Mouse (Mus musculus) granulocyte monocyte progenitor cell, adult 5-6 weeks (primary cell): Measurements from ENCODE around the gene Ssxb2. TPM values are rescaled to one million over a fixed set of nuclear protein-coding genes. Genes with fewer than 3 reads are reported as not detected.
"Not testable (repeated sequence)": the region's sequence is repeated elsewhere in the genome, so short reads cannot be mapped to it uniquely, and the experiment has no call there.

Source experiments
- ATAC-seq: replicated peaks from 2 replicates; pipeline ENCODE4 v1.8.0; 2016; ENCODE audit warnings: mild to moderate bottlenecking, moderate TSS enrichment, inconsistent platforms; ENCODE audit not compliant: poor library complexity, severe bottlenecking
- total RNA-seq, 2 experiments: library from RNA; stranded (forward) in 1 of 2; stranded (reverse) in 1 of 2; fragments of 200-712, 200-1000 nt in 1 of 2; fragments of >200 nt in 1 of 2; fragmentation: Nextera tagmentation in 1 of 2; gene quantifications; 2 replicates each; pipeline ENCODE4 v1.2.3; 2014 to 2017

Gene Ssxb2
- not detected in 2 replicates for total RNA-seq (2014; fragmentation: Nextera tagmentation)
- not detected in 2 replicates for total RNA-seq (2017)

DNA sequence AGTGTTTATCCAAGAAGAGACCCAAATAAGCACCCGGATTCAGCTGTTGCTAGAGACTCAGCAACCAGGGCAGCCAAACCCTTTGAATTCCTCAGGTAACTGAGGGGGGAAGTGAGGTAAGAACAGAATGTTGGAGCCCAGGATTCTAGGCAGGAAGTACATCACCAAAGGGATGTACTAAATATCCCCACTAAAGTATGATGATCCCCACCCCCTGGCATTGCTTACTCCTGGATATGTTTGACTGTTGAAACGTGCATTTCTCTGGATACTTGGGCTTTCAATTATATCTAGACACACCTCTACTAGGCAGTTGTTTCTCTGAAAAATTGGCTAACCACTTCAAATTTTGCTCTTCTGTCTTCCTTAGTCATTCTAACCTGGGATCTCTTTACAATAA, at the start of gene Ssxb2:
TSS of gene Ssxb2 (minus strand) at position 101 of the 400 bp plus-strand sequence.
- not testable (repeated sequence) for ATAC-seq

DNA sequence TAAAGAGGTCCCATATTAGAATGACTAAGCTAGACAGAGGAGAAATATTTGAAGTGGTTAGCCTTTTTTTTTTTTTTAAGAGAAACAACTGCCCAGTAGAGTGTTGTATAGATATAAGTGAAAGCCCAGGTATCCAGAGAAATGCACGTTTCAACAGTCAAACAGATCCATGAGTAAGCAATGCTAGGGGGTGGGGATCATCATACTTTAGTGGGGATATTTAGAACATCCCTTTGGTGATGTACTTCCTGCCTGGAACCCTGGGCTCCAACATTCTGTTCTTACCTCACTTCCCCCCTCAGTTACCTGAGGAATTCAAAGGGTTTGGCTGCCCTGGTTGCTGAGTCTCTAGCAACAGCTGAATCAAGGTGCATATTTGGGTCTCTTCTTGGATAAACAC, 48.5 kb downstream of the Ssxb2 start, which contains the start of gene Ssxb1:
TSS of gene Ssxb1 (plus strand) at position 301 of the 400 bp plus-strand sequence.
- ATAC-seq: not testable (repeated sequence)

Other genes starting within 250 kb of the Ssxb2 start
- gene Ftsj1, start 209.3 kb downstream of the Ssxb2 start, total RNA-seq (2014; fragmentation: Nextera tagmentation): 32.7 and 34.2 TPM in 2 replicates
- 20.5 and 37.1 TPM in 2 replicates for gene Ftsj1, start 209.3 kb downstream of the Ssxb2 start, total RNA-seq (2017)
- 0.32 TPM in 1 of 2 replicates, not detected in the other for gene Slc38a5, start 190.6 kb downstream of the Ssxb2 start, total RNA-seq (2014; fragmentation: Nextera tagmentation)
- 0.26 TPM in 1 of 2 replicates, not detected in the other for gene Slc38a5, start 190.6 kb downstream of the Ssxb2 start, total RNA-seq (2017)
- gene Ssxb10, start 134.3 kb downstream of the Ssxb2 start, total RNA-seq (2014; fragmentation: Nextera tagmentation): not detected in 2 replicates
- gene Ssxb10, start 134.3 kb downstream of the Ssxb2 start, total RNA-seq (2017): not detected in 2 replicates
- not detected in 2 replicates for gene Ssxb9, start 94.7 kb downstream of the Ssxb2 start, total RNA-seq (2014; fragmentation: Nextera tagmentation)
- not detected in 2 replicates for gene Ssxb9, start 94.7 kb downstream of the Ssxb2 start, total RNA-seq (2017)
- not detected in 2 replicates for gene Ssxb1, start 48.4 kb downstream of the Ssxb2 start, total RNA-seq (2014; fragmentation: Nextera tagmentation)
- not detected in 2 replicates for gene Ssxb1, start 48.4 kb downstream of the Ssxb2 start, total RNA-seq (2017)
- gene Gm14459, start 63.2 kb upstream of the Ssxb2 start, total RNA-seq (2014; fragmentation: Nextera tagmentation): not detected in 2 replicates
- gene Gm14459, start 63.2 kb upstream of the Ssxb2 start, total RNA-seq (2017): not detected in 2 replicates
- gene Ssxb6, start 86.5 kb upstream of the Ssxb2 start, total RNA-seq (2014; fragmentation: Nextera tagmentation): not detected in 2 replicates
- gene Ssxb6, start 86.5 kb upstream of the Ssxb2 start, total RNA-seq (2017): not detected in 2 replicates
- gene Ssxb3, start 130.1 kb upstream of the Ssxb2 start, total RNA-seq (2014; fragmentation: Nextera tagmentation): not detected in 2 replicates
- gene Ssxb3, start 130.1 kb upstream of the Ssxb2 start, total RNA-seq (2017): not detected in 2 replicates
- gene Ssxb8, start 229.1 kb upstream of the Ssxb2 start, total RNA-seq (2014; fragmentation: Nextera tagmentation): not detected in 2 replicates
- not detected in 2 replicates for gene Ssxb8, start 229.1 kb upstream of the Ssxb2 start, total RNA-seq (2017)